Mouse (Mus musculus) hindbrain, embryonic 13.5 days (tissue): ENCODE results near the gene Sgtb. TPM values are rescaled to one million over a fixed set of nuclear protein-coding genes. Genes with fewer than 3 reads are reported as not detected.
A peak's percentile ranks its signal among the peaks of the same experiment; 100 is the strongest.

Source experiments
- ATAC-seq: fragments of 200-750 bp; cut with Nextera tagmentation; 2 replicates; pipeline ENCODE4 v1.8.0; 2017; ENCODE audit warnings: moderate TSS enrichment; ENCODE audit not compliant: low FRiP score
- H3K27ac ChIP-seq: fragments of 300-500 bp; sonication (generic); 2 replicates; pipeline ENCODE4 v1.5.1; 2015; ENCODE audit warnings: inconsistent platforms, mild to moderate bottlenecking, moderate library complexity
- H3K27me3 ChIP-seq: fragments of 300-500 bp; sonication (generic); 2 replicates; pipeline ENCODE4 v1.6.1; 2015; ENCODE audit warnings: mild to moderate bottlenecking, inconsistent platforms
- H3K36me3 ChIP-seq: fragments of 300-500 bp; sonication (generic); 2 replicates; pipeline ENCODE4 v1.6.1; 2015; ENCODE audit warnings: mild to moderate bottlenecking, inconsistent platforms
- H3K4me1 ChIP-seq: fragments of 300-500 bp; sonication (generic); replicated peaks from 2 replicates; pipeline ENCODE4 v1.6.1; 2015; ENCODE audit warnings: inconsistent platforms
- H3K4me2 ChIP-seq: fragments of 300-500 bp; sonication (generic); 2 replicates; pipeline ENCODE4 v1.6.1; 2015; ENCODE audit warnings: inconsistent platforms, mild to moderate bottlenecking, moderate library complexity
- H3K4me3 ChIP-seq: fragments of 300-500 bp; sonication (generic); 2 replicates; pipeline ENCODE4 v1.5.1; 2015; ENCODE audit warnings: mild to moderate bottlenecking, inconsistent platforms
- H3K9ac ChIP-seq: fragments of 300-500 bp; sonication (generic); 2 replicates; pipeline ENCODE4 v1.6.1; 2015; ENCODE audit warnings: mild to moderate bottlenecking, inconsistent platforms
- H3K9me3 ChIP-seq: fragments of 300-500 bp; sonication (generic); 2 replicates; pipeline ENCODE4 v1.6.1; 2016; ENCODE audit warnings: inconsistent platforms
- WGBS: fragments of 180-500 bp; shearing (Covaris S2); methylation state at CpG from one replicate; pipeline ENCODE4 v1.1.7; 2015; 5-methylcytosine and 5-hydroxymethylcytosine counted together
- polyA plus RNA-seq: library from polyadenylated mRNA; unstranded; fragments of >200 nt; fragmentation: Nextera tagmentation; extraction: Ambion mirVana; gene quantifications from 2 replicates; pipeline ENCODE4 v1.2.1, GENCODE M21; 2015

The Sgtb gene
- polyA plus RNA-seq, 1 experiment from 2014 or later, result 34.7 TPM

DNA sequence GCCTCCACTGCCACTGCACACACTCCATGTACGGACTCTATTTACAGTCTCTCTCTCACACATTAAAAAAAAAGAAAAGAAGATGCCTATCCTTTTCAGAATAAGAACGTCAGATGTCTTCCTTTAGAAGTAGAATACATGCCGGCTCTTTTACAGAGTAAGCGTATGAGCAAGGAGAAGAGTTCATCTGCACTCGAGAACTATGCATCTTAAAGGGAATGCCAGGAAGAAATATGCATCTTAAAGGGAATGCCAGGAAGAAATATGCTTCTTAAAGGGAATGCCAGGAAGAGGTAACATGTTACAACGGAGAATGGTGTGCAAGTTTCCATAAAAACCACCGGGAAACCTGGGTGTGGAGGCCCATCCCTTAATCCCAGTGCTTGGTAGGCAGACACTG, 45.6 kb downstream of the Sgtb start:
- Histone ChIP-seq H3K27me3 (no peaks in the 10 kb centered on the region), H3K4me3 (no peak overlapping the region), H3K4me2 (no peak overlapping the region), H3K9me3 (no peaks in the 10 kb centered on the region), H3K27ac (no peak overlapping the region), H3K9ac (no peak overlapping the region), H3K4me1 (no peaks in the 10 kb centered on the region), H3K36me3 (peaks cover 51% of the 10 kb centered on the region)
- no peak for ATAC-seq
- WGBS, result 91% methylated on average over 7 of the region's 7 CpGs

DNA sequence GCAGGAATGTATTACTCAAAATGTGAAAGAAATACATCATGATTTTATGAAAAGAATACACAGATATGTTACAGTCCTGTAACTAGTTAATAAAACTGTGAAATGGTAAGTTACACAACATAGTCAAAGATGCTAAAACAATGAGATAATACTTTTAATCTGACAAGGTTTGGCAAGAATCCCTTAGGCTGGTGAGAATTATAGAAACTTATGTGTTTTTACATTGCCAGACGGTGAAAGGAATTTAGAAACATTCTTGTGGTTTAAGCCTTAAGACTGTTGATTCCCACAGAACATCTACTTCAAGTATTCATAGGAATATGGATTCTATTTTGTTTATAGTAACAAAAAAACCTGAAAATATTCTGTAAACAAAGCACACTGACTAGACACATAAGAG, 46.1 kb downstream of the Sgtb start:
- Histone ChIP-seq H3K27ac (no peak overlapping the region), H3K9me3 (no peaks in the 10 kb centered on the region), H3K27me3 (no peaks in the 10 kb centered on the region), H3K4me2 (no peak overlapping the region), H3K4me1 (no peaks in the 10 kb centered on the region), H3K36me3 (peaks cover 56% of the 10 kb centered on the region), H3K9ac (no peak overlapping the region), H3K4me3 (no peak overlapping the region)
- 94% methylated on average over 1 of the region's 1 CpGs for WGBS
- ATAC-seq, result no peak

DNA sequence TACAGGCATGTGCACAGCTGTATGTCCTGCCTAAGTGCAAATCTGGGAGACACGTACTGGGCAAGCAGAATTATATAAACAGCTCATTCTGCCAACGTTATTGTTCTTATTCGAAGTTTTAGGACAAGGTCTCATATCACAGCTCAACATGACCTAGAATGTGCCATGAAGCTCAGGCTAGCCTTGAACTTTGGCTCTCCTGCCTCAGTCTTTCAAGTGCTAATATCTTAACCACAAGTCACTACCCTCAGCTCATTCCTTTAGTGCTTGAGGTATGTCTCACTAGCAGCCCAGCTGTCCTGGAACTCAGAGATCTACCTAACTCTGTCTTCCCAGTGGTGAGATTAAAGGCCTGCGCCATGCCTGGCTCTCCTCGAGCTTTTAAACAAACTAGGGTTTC, 62.2 kb downstream of the Sgtb start:
- peaks cover 7% of the 10 kb centered on the region for H3K4me1 ChIP-seq
- ATAC-seq, result no peak
- H3K9ac ChIP-seq, result no peak overlapping the region
- WGBS, result 96% methylated on average over 5 of the region's 5 CpGs
- H3K9me3 ChIP-seq, result 0 out of 2 replicates have a peak, but pooled peaks cover 6% of the 10 kb centered on the region
- no peak overlapping the region for H3K27ac ChIP-seq
- H3K4me2 ChIP-seq, result no peak overlapping the region
- no peaks in the 10 kb centered on the region for H3K27me3 ChIP-seq
- H3K4me3 ChIP-seq, result no peak overlapping the region
- H3K36me3 ChIP-seq, result peaks cover 25% of the 10 kb centered on the region

DNA sequence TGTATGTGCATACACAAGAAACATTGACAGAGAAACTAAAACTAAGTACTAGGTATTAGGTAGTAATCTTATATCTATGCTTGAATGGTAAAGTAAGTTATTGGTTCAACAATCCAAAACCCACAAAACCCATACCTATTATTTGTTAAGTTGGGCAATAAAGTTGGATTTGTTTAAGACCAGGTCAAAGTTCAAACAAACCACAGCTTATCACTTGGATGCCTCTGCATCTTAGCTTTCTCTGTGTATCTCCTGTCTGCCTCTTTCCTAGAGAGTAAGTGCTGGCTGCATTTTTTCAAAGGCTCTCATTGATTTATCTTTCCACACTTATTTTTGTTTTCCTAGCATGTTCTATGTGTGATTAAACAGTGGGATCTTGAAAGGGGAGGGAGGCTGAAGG, 63.0 kb downstream of the Sgtb start:
- Histone ChIP-seq H3K4me2 (no peak overlapping the region), H3K36me3 (peaks cover 22% of the 10 kb centered on the region), H3K4me1 (peaks cover 10% of the 10 kb centered on the region), H3K9ac (no peak overlapping the region), H3K27ac (no peak overlapping the region), H3K27me3 (no peaks in the 10 kb centered on the region), H3K4me3 (no peak overlapping the region), H3K9me3 (0 out of 2 replicates have a peak, but pooled peaks cover 6% of the 10 kb centered on the region)
- no peak for ATAC-seq

- no peak overlapping the region for H3K27ac ChIP-seq
- H3K9ac ChIP-seq, result peak overlapping the region; percentile 62
- peak overlapping the region; percentile 87 for H3K4me2 ChIP-seq
- ATAC-seq, result no peak
- H3K4me3 ChIP-seq, result peak overlapping the region; percentile 34
- peaks cover 7% of the 10 kb centered on the region for H3K36me3 ChIP-seq
- no peaks in the 10 kb centered on the region for H3K27me3 ChIP-seq
- WGBS, result 85% methylated on average over 3 of the region's 3 CpGs
- no peaks in the 10 kb centered on the region for H3K9me3 ChIP-seq
- H3K4me1 ChIP-seq, result peaks cover 18% of the 10 kb centered on the region
Measured at GRCm38 (mm10) chr13:104176874-104177273, 67.3 kb downstream of the Sgtb start.

DNA sequence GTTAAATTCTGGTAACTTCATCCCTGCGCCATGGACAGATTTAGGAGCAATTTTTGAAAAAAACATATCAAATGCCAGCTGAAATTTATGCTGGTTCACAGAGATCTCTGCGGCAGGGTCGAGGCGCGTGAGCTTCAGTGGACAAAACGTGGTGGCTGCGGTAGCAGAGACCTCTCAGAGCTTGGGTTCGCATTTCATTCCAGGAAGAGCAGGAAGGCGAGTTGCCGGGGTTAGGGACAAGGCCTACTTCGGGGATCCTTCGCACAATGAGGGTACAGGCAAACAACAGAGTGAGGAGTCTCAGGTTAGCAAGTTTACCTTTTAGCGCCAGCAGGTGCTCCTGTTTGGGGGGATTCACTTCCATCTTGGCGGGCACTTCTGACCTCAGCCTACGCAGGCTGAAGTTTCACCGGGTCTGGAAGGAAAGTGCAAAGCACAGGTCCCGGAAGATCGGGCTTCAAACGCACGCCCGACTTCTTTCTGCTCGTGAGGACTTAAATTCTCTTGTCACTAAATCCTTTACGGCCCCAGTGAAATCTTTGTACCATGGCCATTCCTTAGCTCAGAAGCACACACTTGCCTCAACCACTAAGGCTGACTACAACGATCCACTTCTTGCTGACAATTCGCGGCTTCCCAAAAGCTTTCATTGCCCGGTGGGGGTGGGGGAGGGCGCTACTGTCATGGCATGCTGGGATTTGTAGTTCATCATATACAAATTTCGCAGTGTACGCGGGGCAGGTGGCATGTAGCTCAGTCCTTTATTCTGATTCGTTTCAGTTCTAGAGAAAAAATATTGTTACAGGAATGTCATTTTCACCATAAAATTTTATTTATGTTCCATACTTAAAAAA, 68.5 kb downstream of the Sgtb start, which contains the start of gene Trappc13:
TSS of gene Trappc13 (minus strand) at position 674 of the 854 bp plus-strand sequence.
- peak within 1 kb of the TSS; percentile 87 for H3K4me2 ChIP-seq
- H3K9me3 ChIP-seq, result no peaks in the 10 kb centered on the region
- H3K27me3 ChIP-seq, result no peaks in the 10 kb centered on the region
- H3K9ac ChIP-seq, result peak within 1 kb of the TSS; percentile 93
- H3K4me3 ChIP-seq, result peak within 1 kb of the TSS; percentile 89
- H3K36me3 ChIP-seq, result peaks cover 7% of the 10 kb centered on the region
- under 1% methylated on average over 32 of the region's 32 CpGs for WGBS
- H3K4me1 ChIP-seq, result peaks cover 18% of the 10 kb centered on the region
- peak within 1 kb of the TSS; percentile 88 for H3K27ac ChIP-seq
- peak; percentile 95 for ATAC-seq

DNA sequence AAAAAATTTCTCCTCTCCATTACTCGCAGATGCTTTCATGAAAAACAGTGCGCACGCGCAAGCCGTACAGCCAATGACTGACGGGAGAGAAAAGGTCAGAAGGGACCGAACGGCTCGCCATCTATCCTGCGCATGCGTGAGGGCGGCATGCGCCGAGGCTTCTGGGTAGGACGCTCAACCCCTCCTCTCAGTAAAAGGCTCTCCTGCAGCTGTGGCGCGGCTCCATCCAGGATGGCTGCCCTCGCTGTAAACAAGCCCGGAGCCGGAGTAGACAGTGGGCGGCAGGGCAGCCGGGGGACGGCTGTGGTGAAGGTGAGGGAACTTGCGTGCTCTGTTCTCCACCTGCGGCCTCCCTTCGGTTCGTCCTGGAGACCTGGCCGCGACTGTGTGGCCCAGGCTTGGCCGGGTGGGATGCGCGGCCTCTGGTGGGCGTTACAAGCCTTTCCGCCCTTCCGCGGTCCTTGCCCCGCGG, 69.1 kb downstream of the Sgtb start, which contains the start of gene Trim23:
TSS of gene Trim23 (plus strand) at position 148 of the 472 bp plus-strand sequence.
- H3K27ac ChIP-seq, result peak within 1 kb of the TSS; percentile 88
- H3K9me3 ChIP-seq, result no peaks in the 10 kb centered on the region
- H3K4me1 ChIP-seq, result peaks cover 18% of the 10 kb centered on the region
- peak within 1 kb of the TSS; percentile 93 for H3K9ac ChIP-seq
- peak; percentile 99 for ATAC-seq
- H3K4me3 ChIP-seq, result peak within 1 kb of the TSS; percentile 89
- H3K27me3 ChIP-seq, result no peaks in the 10 kb centered on the region
- WGBS, result under 1% methylated on average over 38 of the region's 38 CpGs
- peaks cover 12% of the 10 kb centered on the region for H3K36me3 ChIP-seq
- H3K4me2 ChIP-seq, result peak within 1 kb of the TSS; percentile 87

DNA sequence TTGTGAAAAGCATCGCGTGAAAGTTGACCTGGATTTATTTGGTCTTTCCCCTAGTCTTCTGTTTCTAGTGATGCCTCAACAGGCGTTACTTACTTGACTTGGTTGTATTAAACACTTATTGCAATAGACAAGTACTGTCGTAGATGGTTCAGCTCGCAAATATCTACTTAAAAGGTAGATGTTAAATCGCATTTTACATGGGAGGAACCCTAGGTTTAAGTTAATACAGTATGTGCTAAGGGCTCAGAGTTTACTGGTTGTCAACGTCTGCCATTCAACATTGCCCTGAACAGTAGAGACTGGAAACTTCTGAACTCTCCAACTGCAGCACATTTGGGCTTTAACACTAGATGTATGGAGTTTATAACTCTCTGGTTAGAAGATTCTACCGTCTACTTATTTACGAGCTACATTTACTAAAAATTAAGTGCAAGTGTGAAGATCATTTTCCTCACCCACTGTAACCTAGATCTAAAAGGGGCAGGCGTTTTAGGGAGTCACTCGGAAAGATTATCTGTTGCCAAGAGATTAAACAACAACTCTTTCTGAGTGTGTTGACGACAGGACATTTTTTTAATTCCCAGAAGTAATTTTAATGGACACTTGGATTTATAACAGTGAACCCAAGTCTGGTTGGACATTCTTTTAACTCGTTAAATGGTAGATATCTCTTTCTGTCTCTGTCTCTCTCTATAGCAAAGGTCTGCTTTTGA, 69.8 kb downstream of the Sgtb start:
- peak overlapping the region; percentile 93 for H3K9ac ChIP-seq
- H3K4me2 ChIP-seq, result peak overlapping the region; percentile 73
- H3K4me1 ChIP-seq, result peaks cover 15% of the 10 kb centered on the region
- peak; percentile 8 for ATAC-seq
- no peaks in the 10 kb centered on the region for H3K27me3 ChIP-seq
- peak overlapping the region; percentile 88 for H3K27ac ChIP-seq
- H3K36me3 ChIP-seq, result peaks cover 17% of the 10 kb centered on the region
- H3K9me3 ChIP-seq, result no peaks in the 10 kb centered on the region
- H3K4me3 ChIP-seq, result peak overlapping the region; percentile 89
- 25% methylated on average over 13 of the region's 13 CpGs for WGBS

GRCm38 (mm10) chr13:104187357-104187756, 77.8 kb downstream of the Sgtb start:
- H3K27ac ChIP-seq, result no peak overlapping the region
- no peak overlapping the region for H3K9ac ChIP-seq
- H3K4me2 ChIP-seq, result no peak overlapping the region
- WGBS, result 95% methylated on average over 4 of the region's 4 CpGs
- no peaks in the 10 kb centered on the region for H3K27me3 ChIP-seq
- H3K9me3 ChIP-seq, result no peaks in the 10 kb centered on the region
- H3K4me3 ChIP-seq, result no peak overlapping the region
- no peak for ATAC-seq
- H3K36me3 ChIP-seq, result peaks cover 41% of the 10 kb centered on the region
- H3K4me1 ChIP-seq, result no peaks in the 10 kb centered on the region

Other genes starting within 250 kb of the Sgtb start
- gene Erbin, start 189.2 kb upstream of the Sgtb start, polyA plus RNA-seq, result 10.6 and 11.2 TPM in 2 replicates
- 41.9 and 44.8 TPM in 2 replicates for gene Nln, start 127 bp upstream of the Sgtb start, polyA plus RNA-seq
- 66.3 and 68.2 TPM in 2 replicates for gene Trappc13, start 68.7 kb downstream of the Sgtb start, polyA plus RNA-seq
- gene Trim23, start 69.1 kb downstream of the Sgtb start, polyA plus RNA-seq, result 33.6 and 34.2 TPM in 2 replicates
- gene Cenpk, start 118.9 kb downstream of the Sgtb start, polyA plus RNA-seq, result 16.6 and 18.6 TPM in 2 replicates
- 9.0 and 9.6 TPM in 2 replicates for gene Ppwd1, start 119.1 kb downstream of the Sgtb start, polyA plus RNA-seq
- gene Adamts6, start 178.1 kb downstream of the Sgtb start, polyA plus RNA-seq, result 1.6 and 1.8 TPM in 2 replicates